Mouse (Mus musculus) MEL (cell line): Measurements from ENCODE around the gene Palld. TPM values are rescaled to one million over a fixed set of nuclear protein-coding genes. Genes with fewer than 3 reads are reported as not detected.

Source experiments
- DNase-seq: peaks from one replicate; pipeline ENCODE4 v3.0.0; 2011; ENCODE audit warnings: low read depth, low spot score
- H3K27ac ChIP-seq: 2 replicates; pipeline ENCODE4 v1.5.1; 2012; ENCODE audit warnings: low read depth, mild to moderate bottlenecking, control low read depth, low read length, moderate library complexity; ENCODE audit not compliant: control insufficient read depth
- H3K27me3 ChIP-seq, 2 experiments: fragments of 150-350 bp in 1 of 2; sonication (generic) in 1 of 2; 2 replicates each; pipeline ENCODE4 v1.6.1; 2012; ENCODE audit warnings: low read length in 2 of 2, mild to moderate bottlenecking in 2 of 2, improper control_type of control experiment in 1 of 2, moderate library complexity in 1 of 2; ENCODE audit not compliant: insufficient read depth in 2 of 2, control insufficient read depth in 1 of 2
- H3K36me3 ChIP-seq, 2 experiments: 2 replicates each; pipeline ENCODE4 v1.6.1; 2012 to 2014; ENCODE audit warnings: low read length in 2 of 2, improper control_type of control experiment in 1 of 2, inconsistent platforms in 1 of 2, mild to moderate bottlenecking in 1 of 2; ENCODE audit not compliant: insufficient read depth in 2 of 2, control insufficient read depth in 1 of 2
- H3K4me1 ChIP-seq, 2 experiments: fragments of 150-350 bp in 1 of 2; sonication (generic) in 1 of 2; 2 replicates each; pipeline ENCODE4 v1.6.1; 2012; ENCODE audit warnings: low read length in 2 of 2, improper control_type of control experiment in 1 of 2, mild to moderate bottlenecking in 1 of 2; ENCODE audit not compliant: insufficient read depth in 2 of 2, control insufficient read depth in 1 of 2
- H3K4me3 ChIP-seq, 2 experiments: fragments of 150-350 bp in 1 of 2; sonication (generic) in 1 of 2; 2 replicates each; pipeline ENCODE4 v1.5.1; 2012; ENCODE audit warnings: low read depth in 2 of 2, low read length in 2 of 2, mild to moderate bottlenecking in 2 of 2, moderate library complexity in 2 of 2, control low read depth in 1 of 2, improper control_type of control experiment in 1 of 2; ENCODE audit not compliant: control insufficient read depth in 1 of 2, insufficient read depth in 1 of 2
- H3K79me2 ChIP-seq: 2 replicates; pipeline ENCODE4 v1.6.1; 2012; ENCODE audit warnings: mild to moderate bottlenecking, low read length, moderate library complexity; ENCODE audit not compliant: control insufficient read depth, poor library complexity, insufficient read depth
- H3K9ac ChIP-seq: 2 replicates; pipeline ENCODE4 v1.6.1; 2012; ENCODE audit warnings: low read depth, mild to moderate bottlenecking, control low read depth, low read length, moderate library complexity; ENCODE audit not compliant: control insufficient read depth, poor library complexity, severe bottlenecking
- H3K9me3 ChIP-seq: fragments of 150-350 bp; sonication (generic); replicated peaks from 2 replicates; pipeline ENCODE4 v1.6.1; 2012; ENCODE audit warnings: mild to moderate bottlenecking, low read length, improper control_type of control experiment, moderate library complexity; ENCODE audit not compliant: insufficient read depth
- CHD1 ChIP-seq: IDR thresholded peaks from 2 replicates; pipeline ENCODE4 v1.6.1; 2012; ENCODE audit warnings: low read depth, mild to moderate bottlenecking, inconsistent platforms, low read length, improper control_type of control experiment
- CHD2 ChIP-seq: IDR thresholded peaks from 2 replicates; pipeline ENCODE4 v1.6.1; 2011; ENCODE audit warnings: low read length, improper control_type of control experiment
- E2F4 ChIP-seq: IDR thresholded peaks from 2 replicates; pipeline ENCODE4 v1.6.1; 2011; ENCODE audit warnings: low read depth, low read length, improper control_type of control experiment, borderline replicate concordance
- GABPA ChIP-seq: IDR thresholded peaks from 2 replicates; pipeline ENCODE4 v1.6.1; 2012; ENCODE audit warnings: low read depth, mild to moderate bottlenecking, inconsistent platforms, low read length, improper control_type of control experiment, moderate library complexity
- JUND ChIP-seq: IDR thresholded peaks from 2 replicates; pipeline ENCODE4 v1.6.1; 2011; ENCODE audit warnings: low read depth, mild to moderate bottlenecking, improper control_type of control experiment, low read length
- KAT2A ChIP-seq: conservative IDR thresholded peaks from 2 replicates; pipeline ENCODE4 v1.6.1; 2012; ENCODE audit warnings: low read depth, low read length, improper control_type of control experiment, inconsistent platforms
- MAX ChIP-seq: IDR thresholded peaks from 2 replicates; pipeline ENCODE4 v1.6.1; 2011; ENCODE audit warnings: low read length, improper control_type of control experiment
- MAZ ChIP-seq: IDR thresholded peaks from 2 replicates; pipeline ENCODE4 v1.6.1; 2012; ENCODE audit warnings: low read depth, mild to moderate bottlenecking, inconsistent platforms, low read length, improper control_type of control experiment
- MXI1 ChIP-seq: IDR thresholded peaks from 2 replicates; pipeline ENCODE4 v1.6.1; 2011; ENCODE audit warnings: mild to moderate bottlenecking, low read depth, low read length, improper control_type of control experiment
- MYB ChIP-seq: IDR thresholded peaks from 2 replicates; pipeline ENCODE4 v1.6.1; 2011; ENCODE audit warnings: mild to moderate bottlenecking, low read depth, low read length, improper control_type of control experiment
- NRF1 ChIP-seq: IDR thresholded peaks from 2 replicates; pipeline ENCODE4 v1.6.1; 2014; ENCODE audit warnings: low read depth, mild to moderate bottlenecking, inconsistent platforms, low read length, improper control_type of control experiment, moderate library complexity; ENCODE audit not compliant: poor library complexity, insufficient read depth, severe bottlenecking
- POLR2AphosphoS2 ChIP-seq: IDR thresholded peaks from 2 replicates; pipeline ENCODE4 v1.6.1; 2011; ENCODE audit warnings: low read length, improper control_type of control experiment
- SIN3A ChIP-seq: IDR thresholded peaks from 2 replicates; pipeline ENCODE4 v1.6.1; 2012; ENCODE audit warnings: low read length, improper control_type of control experiment, inconsistent platforms
- SMC3 ChIP-seq: IDR thresholded peaks from 2 replicates; pipeline ENCODE4 v1.6.1; 2011; ENCODE audit warnings: low read depth, low read length, improper control_type of control experiment
- TAL1 ChIP-seq: IDR thresholded peaks from 2 replicates; pipeline ENCODE4 v1.6.1; 2012; ENCODE audit warnings: mild to moderate bottlenecking, inconsistent platforms, low read length, moderate library complexity, mixed read lengths
- TBP ChIP-seq: IDR thresholded peaks from 2 replicates; pipeline ENCODE4 v1.8.0; 2011; ENCODE audit warnings: low read depth, low read length, improper control_type of control experiment
- TCF12 ChIP-seq: IDR thresholded peaks from 2 replicates; pipeline ENCODE4 v1.6.1; 2014; ENCODE audit warnings: low read depth, mild to moderate bottlenecking, inconsistent platforms, low read length, improper control_type of control experiment, moderate library complexity
- UBTF ChIP-seq: IDR thresholded peaks from 2 replicates; pipeline ENCODE4 v1.6.1; 2012; ENCODE audit warnings: low read depth, mild to moderate bottlenecking, inconsistent platforms, low read length, improper control_type of control experiment, moderate library complexity, borderline replicate concordance; ENCODE audit not compliant: insufficient read depth
- ZC3H11A ChIP-seq: IDR thresholded peaks from 2 replicates; pipeline ENCODE4 v1.6.1; 2012; ENCODE audit warnings: low read depth, mild to moderate bottlenecking, inconsistent platforms, low read length, improper control_type of control experiment
- ZMIZ1 ChIP-seq: IDR thresholded peaks from 2 replicates; pipeline ENCODE4 v1.6.1; 2012; ENCODE audit warnings: low read depth, mild to moderate bottlenecking, inconsistent platforms, low read length, improper control_type of control experiment, moderate library complexity
- ZNF384 ChIP-seq: IDR thresholded peaks from 2 replicates; pipeline ENCODE4 v1.6.1; 2012; ENCODE audit warnings: low read depth, mild to moderate bottlenecking, inconsistent platforms, low read length, improper control_type of control experiment
- polyA plus RNA-seq, 2 experiments: library from polyadenylated mRNA; stranded (reverse) in 1 of 2; unstranded in 1 of 2; fragments of >175 nt in 1 of 2; fragments of >200 nt in 1 of 2; gene quantifications; 2 replicates each; pipeline versions ENCODE4 v1.2.1 to v1.2.4; 2012; ENCODE audit warnings: low replicate concordance in 2 of 2, low read depth in 1 of 2; ENCODE audit not compliant: insufficient read length in 2 of 2, insufficient read depth in 1 of 2, missing spikeins in 1 of 2
- total RNA-seq: library from RNA; depleted of rRNA; stranded (reverse); fragments of 300-350 nt; gene quantifications from 2 replicates; pipeline ENCODE4 v1.2.3, GENCODE M21; 2012

Palld gene
- total and polyA plus RNA-seq, 3 experiments, result 0.23 to 1.9 TPM; not detected in 1

- Histone ChIP-seq H3K27me3 (no peaks in the 10 kb centered on the region), H3K9ac (no peak overlapping the region), H3K4me3 (no peak overlapping the region), H3K27ac (no peak overlapping the region), H3K79me2 (no peaks in the 10 kb centered on the region), H3K36me3 (no peaks in the 10 kb centered on the region), H3K4me1 (no peaks in the 10 kb centered on the region), H3K9me3 (no peaks in the 10 kb centered on the region)
- no peak for DNase-seq
- no peak for TF ChIP-seq NRF1
- no peak for TF ChIP-seq CHD2
- TF ChIP-seq ZMIZ1, result no peak
- TF ChIP-seq E2F4, result no peak
- no peak for TF ChIP-seq JUND
- TF ChIP-seq SMC3, result no peak
- no peak for TF ChIP-seq SIN3A
- no peak for TF ChIP-seq MAX
Measured at GRCm38 (mm10) chr8:61780652-61781257, 121.7 kb downstream of the Palld start.

- no peak for TF ChIP-seq CHD2
- TF ChIP-seq ZC3H11A, result no peak
- no peak for TF ChIP-seq MYB
- TF ChIP-seq TAL1, result no peak
- TF ChIP-seq TBP, result no peak
- TF ChIP-seq SIN3A, result no peak
- TF ChIP-seq, all 39 proteins: peak for 0
- Histone ChIP-seq H3K9ac (no peak overlapping the region), H3K27ac (no peak overlapping the region), H3K36me3 (no peaks in the 10 kb centered on the region), H3K27me3 (no peaks in the 10 kb centered on the region), H3K4me1 (no peaks in the 10 kb centered on the region), H3K79me2 (no peaks in the 10 kb centered on the region), H3K9me3 (no peaks in the 10 kb centered on the region), H3K4me3 (no peak overlapping the region)
- DNase-seq, result no peak
Measured at GRCm38 (mm10) chr8:61778194-61778593, 124.3 kb downstream of the Palld start.

DNA sequence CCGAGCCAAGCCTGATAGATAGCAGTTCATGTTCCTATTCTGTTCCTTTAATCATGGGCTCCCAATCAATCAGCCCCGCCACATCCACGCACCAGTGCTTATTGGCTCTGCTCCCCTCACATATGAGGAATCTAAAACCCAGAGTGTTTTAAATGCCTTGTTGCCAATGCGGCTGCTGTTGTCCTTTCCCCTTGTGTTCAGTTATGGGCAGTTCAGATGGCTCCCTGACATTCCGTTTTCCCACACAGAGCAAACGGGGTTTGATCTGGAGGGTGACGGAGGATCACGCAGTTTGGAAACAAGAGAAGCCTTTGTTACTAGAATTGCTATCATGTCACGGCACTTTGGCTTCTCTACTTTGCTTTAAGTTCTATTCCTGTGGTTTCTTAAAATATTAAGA is 125.9 kb downstream of the Palld start:
- TF ChIP-seq KAT2A (no peak), ZNF384 (no peak), JUND (no peak), SMC3 (no peak), GABPA (no peak), MAX (no peak), MXI1 (no peak), MAZ (no peak), MYB (no peak), UBTF (no peak), CHD2 (no peak), ZMIZ1 (no peak), TAL1 (no peak), POLR2AphosphoS2 (no peak), TCF12 (no peak), CHD1 (no peak), E2F4 (no peak)
- no peak for DNase-seq
- H3K4me1 ChIP-seq, result no peaks in the 10 kb centered on the region
- H3K9ac ChIP-seq, result no peak overlapping the region
- no peaks in the 10 kb centered on the region for H3K36me3 ChIP-seq
- no peaks in the 10 kb centered on the region for H3K27me3 ChIP-seq
- H3K9me3 ChIP-seq, result no peaks in the 10 kb centered on the region
- H3K4me3 ChIP-seq, result no peak overlapping the region
- H3K79me2 ChIP-seq, result no peaks in the 10 kb centered on the region
- H3K27ac ChIP-seq, result no peak overlapping the region
